In the genomic region with DNA sequence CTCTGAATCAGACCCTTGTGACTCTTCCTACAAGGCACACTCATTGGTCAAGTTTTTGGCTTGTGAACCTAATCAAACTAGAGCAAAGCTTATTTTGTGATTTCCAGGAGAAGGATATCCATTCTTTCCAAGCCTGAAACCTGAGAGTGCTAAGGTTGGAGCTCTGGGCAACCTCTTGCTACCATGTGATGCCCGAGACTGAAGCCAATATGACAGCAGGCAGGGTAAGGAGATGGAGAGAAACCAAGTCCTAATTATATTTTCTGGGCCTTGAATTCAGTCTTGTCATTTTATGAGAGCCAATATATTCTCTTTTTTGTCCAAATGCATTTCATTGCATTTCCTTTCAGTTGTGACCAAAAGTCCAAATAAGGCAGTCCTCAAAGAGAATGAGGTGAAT, we compare ENCODE assay signal across 15 mouse cellular contexts.
DNase-seq lines count a peak whose midpoint lies in the region; ATAC-seq lines count a peak whose summit lies in the region.
"Had no signal": no experiment of that assay in that cellular context is flagged by ENCODE, and none has a peak within 500 bp of the region (broad histone marks: within the 10 kb centered on the region; RNA-seq: fewer than 3 reads in every experiment).

No protein-coding gene starts in this region.

- no peak for DNase-seq in cerebellum, postnatal 4 days (ENCODE audit: low spot score in 2 of 2)
- peak; percentile 10 for DNase-seq in brain, embryonic 18.5 days (ENCODE audit: low read depth, low spot score)
- peak; percentile 87 for DNase-seq in cerebellum, adult 9-10 months
- peak; percentile 44 for DNase-seq in fibroblast of lung, adult 2 months (ENCODE audit: low read depth)
- no peak for DNase-seq in frontal cortex, adult 2 months (ENCODE audit: extremely low spot score in 1 of 2, low spot score in 1 of 2)
- no peak for DNase-seq in spleen, adult 18-20 months
- DNase-seq: adrenal gland, postnatal 14 days; heart, adult 11 months; kidney, postnatal 36 days; liver, embryonic 13.5 days; lung, embryonic 14.5 days; right cerebral cortex, postnatal 14 days had no signal

- ATAC-seq in cerebellum, adult (ENCODE audit: insufficient number of reproducible peaks, low FRiP score, low TSS enrichment) = peak; percentile 94
- ATAC-seq: intestine, postnatal 0 days; midbrain, embryonic 13.5 days had no signal

Comparison
In these comparisons a context has a peak if more than half of its experiments do, and no peak if none do; other contexts are left out.
1. DNase-seq: peak in brain, embryonic 18.5 days (single experiment), cerebellum, adult 9-10 months (single experiment) and fibroblast of lung, adult 2 months (single experiment); none in cerebellum, postnatal 4 days (0 of 2), frontal cortex, adult 2 months (0 of 2) and spleen, adult 18-20 months (0 of 2).